Mouse (Mus musculus) liver, embryonic 14.5 days (tissue): ENCODE measurements around the gene Ifna15. TPM values are rescaled to one million over a fixed set of nuclear protein-coding genes. Genes with fewer than 3 reads are reported as not detected.
A peak's percentile ranks its signal among the peaks of the same experiment; 100 is the strongest.

Source experiments
- ATAC-seq: fragments of 200-750 bp; cut with Nextera tagmentation; 2 replicates; pipeline ENCODE4 v1.8.0; 2017; ENCODE audit warnings: moderate number of reproducible peaks, mild to moderate bottlenecking, moderate library complexity; ENCODE audit not compliant: insufficient read depth
- DNase-seq, 3 experiments: peaks; one replicate each; pipeline ENCODE4 v3.0.0-alpha.2; 2012 to 2013; ENCODE audit warnings: low read depth in 3 of 3, low spot score in 3 of 3
- H3K27ac ChIP-seq: fragments of 300-500 bp; sonication (generic); 2 replicates; pipeline ENCODE4 v1.5.1; 2014; ENCODE audit warnings: moderate library complexity, mild to moderate bottlenecking, control low read depth, inconsistent platforms
- H3K27me3 ChIP-seq: fragments of 300-500 bp; sonication (generic); 2 replicates; pipeline ENCODE4 v1.6.1; 2014; ENCODE audit warnings: mild to moderate bottlenecking, low read length, moderate library complexity; ENCODE audit not compliant: control insufficient read depth, insufficient read depth
- H3K36me3 ChIP-seq: fragments of 300-500 bp; sonication (generic); replicated peaks from 2 replicates; pipeline ENCODE4 v1.6.1; 2014; ENCODE audit warnings: low read depth; ENCODE audit not compliant: control insufficient read depth, insufficient read depth
- H3K4me1 ChIP-seq, 2 experiments: fragments of 200-500 bp in 1 of 2; fragments of 300-500 bp in 1 of 2; sonication (generic) in 1 of 2; replicated peaks; 2 replicates each; pipeline ENCODE4 v1.6.1; 2012 to 2014; ENCODE audit warnings: antibody characterized with exemption in 1 of 2, inconsistent platforms in 1 of 2, low read length in 1 of 2; ENCODE audit not compliant: control insufficient read depth in 2 of 2, insufficient read depth in 2 of 2
- H3K4me2 ChIP-seq: fragments of 300-500 bp; sonication (generic); 2 replicates; pipeline ENCODE4 v1.6.1; 2014; ENCODE audit warnings: low read depth, mild to moderate bottlenecking, control low read depth, moderate library complexity
- H3K4me3 ChIP-seq, 2 experiments: fragments of 200-500 bp in 1 of 2; fragments of 300-500 bp in 1 of 2; sonication (generic) in 1 of 2; 2 replicates each; pipeline ENCODE4 v1.5.1; 2012 to 2014; ENCODE audit warnings: low read depth in 2 of 2, low read length in 2 of 2, mild to moderate bottlenecking in 2 of 2, control low read depth in 1 of 2, inconsistent platforms in 1 of 2, moderate library complexity in 1 of 2; ENCODE audit not compliant: insufficient read depth in 1 of 2
- H3K9ac ChIP-seq: fragments of 300-500 bp; sonication (generic); replicated peaks from 2 replicates; pipeline ENCODE4 v1.6.1; 2014; ENCODE audit warnings: mild to moderate bottlenecking, control low read depth, moderate library complexity
- H3K9me3 ChIP-seq: fragments of 300-500 bp; sonication (generic); 2 replicates; pipeline ENCODE4 v1.6.1; 2016; ENCODE audit warnings: low read length, mixed read lengths; ENCODE audit not compliant: control insufficient read depth
- CTCF ChIP-seq: IDR thresholded peaks from 2 replicates; pipeline ENCODE4 v1.5.1; 2016; ENCODE audit warnings: antibody characterized with exemption, low read depth, control low read depth
- EP300 ChIP-seq: IDR thresholded peaks from 2 replicates; pipeline ENCODE4 v1.6.1; 2016; ENCODE audit warnings: antibody characterized with exemption, low read depth
- WGBS: fragments of 180-500 bp; shearing (Covaris S2); extraction: QIAGEN DNeasy Blood & Tissue Kit; methylation state at CpG from one replicate; pipeline ENCODE4 v1.1.7; 2014; ENCODE audit not compliant: insufficient replicate concordance; 5-methylcytosine and 5-hydroxymethylcytosine counted together
- polyA plus RNA-seq, 2 experiments: library from polyadenylated mRNA; depleted of rRNA in 1 of 2; stranded (reverse) in 1 of 2; unstranded in 1 of 2; fragments of >200 nt; fragmentation: Nextera tagmentation in 1 of 2; extraction: Ambion mirVana in 1 of 2; gene quantifications; 2 replicates each; pipeline versions ENCODE4 v1.2.1 to v1.2.3; 2012 to 2014

Ifna15 gene
- polyA plus RNA-seq, 2 experiments: not detected

DNA sequence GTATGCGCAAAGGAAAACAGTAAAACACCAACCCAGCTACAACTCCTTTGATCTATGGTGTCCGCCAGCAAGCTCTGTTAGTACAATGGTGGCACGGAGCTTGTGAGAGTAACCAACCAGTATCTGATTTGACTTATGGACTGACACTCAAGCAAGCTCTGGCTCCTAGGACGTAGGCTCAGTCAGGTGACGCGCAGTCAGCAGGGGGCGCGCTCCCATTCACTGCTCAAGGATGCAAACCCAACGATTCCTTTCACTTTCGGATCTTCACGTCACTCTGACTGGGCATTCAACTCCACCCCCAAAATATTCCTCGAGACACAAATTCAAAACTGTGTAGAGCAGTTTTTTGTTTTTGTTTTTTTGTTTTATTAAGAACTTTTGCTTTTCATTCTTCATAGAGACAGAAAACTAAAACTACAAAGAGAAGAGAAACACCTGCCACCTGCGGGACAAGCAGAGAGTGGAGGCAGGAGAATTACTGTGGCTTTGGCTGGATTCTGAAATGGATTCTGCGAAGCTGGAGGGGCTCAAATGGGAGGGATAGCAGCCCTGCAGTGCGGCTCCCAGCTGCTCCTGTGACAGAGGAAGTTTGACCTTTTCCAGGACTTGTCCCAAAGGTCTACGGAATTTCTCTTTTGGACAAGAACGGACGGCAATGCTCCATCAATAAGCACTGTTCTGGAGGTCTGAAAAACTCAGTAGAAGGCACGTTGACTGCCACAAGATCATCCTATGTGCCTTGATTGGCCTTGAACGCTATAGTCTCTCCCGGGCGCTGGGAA is 7.7 kb downstream of the Ifna15 start:
- H3K4me2 ChIP-seq: peak overlapping the region; percentile 63
- no peaks in the 10 kb centered on the region for H3K36me3 ChIP-seq
- TF ChIP-seq EP300 (no peak), CTCF (peak; percentile 95)
- no peaks in the 10 kb centered on the region for H3K9me3 ChIP-seq
- H3K27me3 ChIP-seq: no peaks in the 10 kb centered on the region
- H3K9ac ChIP-seq: peak overlapping the region; percentile 46
- WGBS: 20% methylated on average over 22 of the region's 22 CpGs
- peak; percentile 75 to 81 (median 76) for DNase-seq
- peak; percentile 96 for ATAC-seq
- peaks cover 0 to 8% of the 10 kb centered on the region in 2 experiments; a peak in 2 of 4 replicates for H3K4me1 ChIP-seq
- peak overlapping the region; percentile 47 to 70 for H3K4me3 ChIP-seq
- no peak overlapping the region for H3K27ac ChIP-seq

DNA sequence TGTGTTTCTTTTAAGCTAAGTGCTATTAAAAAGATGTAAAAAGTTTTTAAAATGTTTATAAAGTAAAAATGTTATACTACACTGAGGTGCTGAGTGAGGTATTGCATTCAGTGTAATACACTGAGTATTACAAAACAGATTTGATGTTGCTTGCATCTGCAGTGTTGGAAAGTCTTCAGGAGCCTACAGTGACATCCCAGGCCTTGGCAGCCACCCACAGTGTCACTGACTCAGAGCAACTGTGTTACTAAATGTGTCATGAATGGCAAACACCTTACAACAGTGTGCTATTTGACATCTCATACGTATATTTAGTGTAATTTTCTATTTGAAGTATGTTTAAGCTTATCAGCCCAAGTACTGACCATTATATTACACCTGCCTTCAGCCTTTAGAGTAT is 10.1 kb downstream of the Ifna15 start:
- DNase-seq (no peak), ATAC-seq (no peak)
- Histone ChIP-seq H3K27me3 (no peaks in the 10 kb centered on the region; the same call in 1 of the 2 replicates), H3K4me3 (no peak overlapping the region), H3K36me3 (no peaks in the 10 kb centered on the region), H3K9me3 (no peaks in the 10 kb centered on the region), H3K9ac (no peak overlapping the region), H3K4me1 (peaks cover 0 to 8% of the 10 kb centered on the region in 2 experiments; a peak in 2 of 4 replicates), H3K27ac (no peak overlapping the region), H3K4me2 (no peak overlapping the region)
- WGBS: 62% methylated on average over 1 of the region's 1 CpGs
- TF ChIP-seq CTCF (no peak), EP300 (no peak)

DNA sequence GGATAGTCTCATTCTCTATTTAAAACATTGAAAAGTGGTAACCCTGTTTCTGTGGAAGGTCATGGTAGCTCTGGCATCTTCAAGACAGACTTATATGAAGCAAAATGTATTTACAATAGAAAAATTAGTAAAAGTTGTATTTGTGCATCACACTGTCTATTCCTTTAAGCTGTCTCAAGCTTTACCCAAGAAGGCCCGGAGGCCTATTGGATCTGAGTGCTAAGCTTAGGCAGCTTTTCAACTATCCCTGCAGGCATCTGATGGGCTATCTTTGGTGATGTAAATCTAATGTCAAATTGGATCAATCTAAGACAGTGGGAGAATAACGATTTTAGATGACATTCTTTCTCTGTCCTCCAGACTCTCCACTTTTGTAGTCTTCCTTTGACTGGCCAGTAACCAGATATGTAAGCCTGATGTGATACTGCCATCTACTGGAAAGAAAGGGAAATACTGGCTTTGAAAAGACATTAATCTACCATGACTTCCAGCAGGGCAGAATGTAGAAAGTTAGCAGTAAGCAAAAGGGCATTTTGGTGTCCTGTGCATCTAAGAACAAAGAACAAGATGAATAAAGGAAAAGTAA is 14.3 kb downstream of the Ifna15 start:
- Histone ChIP-seq H3K4me3 (no peak overlapping the region), H3K9me3 (no peaks in the 10 kb centered on the region), H3K36me3 (no peaks in the 10 kb centered on the region), H3K4me1 (0 out of 4 replicates have a peak, but pooled peaks cover 0 to under 1% of the 10 kb centered on the region in 2 experiments), H3K9ac (no peak overlapping the region), H3K4me2 (no peak overlapping the region), H3K27me3 (no peaks in the 10 kb centered on the region; the same call in 1 of the 2 replicates), H3K27ac (no peak overlapping the region)
- TF ChIP-seq EP300: no peak
- TF ChIP-seq CTCF: peak; percentile 77
- DNase-seq (peak; percentile 42 to 62 (median 47)), ATAC-seq (peak; percentile 41; the same call in 1 of the 2 replicates)
- 37% methylated on average over 2 of the region's 2 CpGs for WGBS

DNA sequence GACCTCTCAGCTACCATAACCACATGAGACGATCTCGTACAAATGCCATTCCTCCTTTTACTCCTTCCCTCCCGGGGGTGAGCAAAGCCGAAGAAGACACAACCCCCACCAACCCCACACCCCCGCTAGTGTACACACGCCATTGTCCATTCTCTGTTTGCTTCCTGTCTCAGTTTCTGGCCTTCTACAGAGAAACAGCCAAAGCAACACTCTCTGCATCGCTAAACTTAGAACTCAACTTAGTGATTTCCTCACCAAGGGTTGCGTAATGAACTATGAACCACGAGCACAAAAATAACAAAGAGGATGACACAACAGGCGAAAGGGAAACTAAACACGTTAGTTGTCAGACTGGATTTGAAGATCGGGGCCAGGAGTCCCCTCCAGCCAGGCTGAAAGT is 20.7 kb downstream of the Ifna15 start:
- Histone ChIP-seq H3K27ac (peak overlapping the region; percentile 17; the same call in 1 of the 2 replicates), H3K4me3 (0 out of 4 replicates have a peak overlapping the region, but pooled peaks of 1 of the 2 experiments have one; percentile 5)

DNA sequence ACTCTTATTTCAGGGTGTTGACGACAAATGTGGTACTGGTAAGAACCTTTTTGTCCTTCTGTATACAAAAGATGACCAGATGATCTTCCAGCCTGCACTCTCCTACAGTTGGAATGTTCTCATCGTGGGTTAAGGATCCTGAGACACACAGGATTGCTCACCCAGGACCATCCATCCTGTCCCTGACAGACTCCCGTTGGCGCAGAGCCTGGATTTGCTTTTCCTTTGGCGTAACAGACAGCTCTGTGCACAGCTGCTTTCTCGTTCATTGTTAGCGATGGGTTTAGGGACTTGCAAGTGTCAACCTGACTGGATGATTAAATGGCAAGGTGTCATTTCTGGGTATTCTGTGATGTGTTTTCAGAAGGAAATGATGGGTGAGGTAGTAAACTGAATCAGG is 21.4 kb downstream of the Ifna15 start:
- Histone ChIP-seq H3K27ac (no peak overlapping the region; the same call in 1 of the 2 replicates), H3K27me3 (no peaks in the 10 kb centered on the region), H3K4me2 (no peak overlapping the region), H3K36me3 (no peaks in the 10 kb centered on the region), H3K4me3 (no peak overlapping the region), H3K9ac (no peak overlapping the region; the same call in 1 of the 2 replicates), H3K4me1 (peaks cover 22 to 34% of the 10 kb centered on the region in 2 experiments), H3K9me3 (no peaks in the 10 kb centered on the region)
- ATAC-seq (no peak), DNase-seq (no peak)
- no peak for TF ChIP-seq EP300
- no peak for TF ChIP-seq CTCF
- 67% methylated on average over 7 of the region's 7 CpGs for WGBS

More for the DNA sequence above, 20.7 kb downstream of the Ifna15 start:
- H3K36me3 ChIP-seq: no peaks in the 10 kb centered on the region
- 14% methylated on average over 12 of the region's 12 CpGs for WGBS
- H3K9ac ChIP-seq: peak overlapping the region; percentile 9; the same call in 1 of the 2 replicates
- DNase-seq: peak; percentile 31 to 39 (median 37)
- no peak for ATAC-seq
- peaks cover 22 to 34% of the 10 kb centered on the region in 2 experiments for H3K4me1 ChIP-seq
- H3K4me2 ChIP-seq: peak overlapping the region; percentile 47
- no peaks in the 10 kb centered on the region for H3K9me3 ChIP-seq
- H3K27me3 ChIP-seq: no peaks in the 10 kb centered on the region
- TF ChIP-seq EP300: no peak
- no peak for TF ChIP-seq CTCF
